Mouse (Mus musculus) E14TG2a.4 (cell line): ENCODE data around the gene Il25.

Experiments used
- H3K27me3 ChIP-seq: 2 replicates; pipeline ENCODE4 v1.6.1; 2014; ENCODE audit warnings: low read length, control low read depth; ENCODE audit not compliant: insufficient read depth
- H3K36me3 ChIP-seq: 2 replicates; pipeline ENCODE4 v1.6.1; 2014; ENCODE audit warnings: low read length, control low read depth; ENCODE audit not compliant: insufficient read depth
- H3K4me1 ChIP-seq: replicated peaks from 2 replicates; pipeline ENCODE4 v1.6.1; 2014; ENCODE audit warnings: low read depth, low read length, control low read depth
- H3K4me3 ChIP-seq: replicated peaks from 2 replicates; pipeline ENCODE4 v1.5.1; 2014; ENCODE audit warnings: mild to moderate bottlenecking, low read length
- H3K9me3 ChIP-seq: 2 replicates; pipeline ENCODE4 v1.6.1; 2014; ENCODE audit warnings: low read length, control low read depth
- CTCF ChIP-seq: conservative IDR thresholded peaks from 2 replicates; pipeline ENCODE4 v1.5.1; 2014; ENCODE audit warnings: low read length
- NANOG ChIP-seq: IDR thresholded peaks from 2 replicates; pipeline ENCODE4 v1.6.1; 2014; ENCODE audit warnings: borderline replicate concordance, low read length, mixed read lengths
- POU5F1 ChIP-seq: IDR thresholded peaks from 2 replicates; pipeline ENCODE4 v1.6.1; 2014; ENCODE audit warnings: low read length, borderline replicate concordance

The Il25 gene

GRCm38 (mm10) chr14:54932645-54933150, at the start of gene Il25:
TSS of gene Il25 (plus strand) at chr14:54932695.
- Histone ChIP-seq H3K4me1 (peaks cover 66% of the 10 kb centered on the region), H3K9me3 (no peaks in the 10 kb centered on the region), H3K27me3 (peaks cover 52% of the 10 kb centered on the region), H3K4me3 (0 out of 2 replicates have a peak within 1 kb of the TSS, but pooled peaks have one; percentile 37), H3K36me3 (no peaks in the 10 kb centered on the region)
- TF ChIP-seq POU5F1 (no peak), NANOG (no peak), CTCF (no peak)

GRCm38 (mm10) chr14:54883154-54884021, 49.1 kb upstream of the Il25 start, which contains the start of the genes Bcl2l2 and Gm20521:
TSS of gene Bcl2l2 (plus strand) at chr14:54883377.
TSS of gene Gm20521 (plus strand) at chr14:54883441.
- Histone ChIP-seq H3K4me1 (peaks cover 44% of the 10 kb centered on the region), H3K27me3 (peaks cover 3% of the 10 kb centered on the region; the same call in 1 of the 2 replicates), H3K4me3 (peak within 1 kb of the TSS; percentile 80), H3K36me3 (peaks cover 18% of the 10 kb centered on the region), H3K9me3 (no peaks in the 10 kb centered on the region)
- no peak for TF ChIP-seq POU5F1
- TF ChIP-seq CTCF: no peak
- no peak for TF ChIP-seq NANOG

GRCm38 (mm10) chr14:54884022-54884712, 48.3 kb upstream of the Il25 start:
- Histone ChIP-seq H3K4me1 (peaks cover 44% of the 10 kb centered on the region), H3K36me3 (peaks cover 18% of the 10 kb centered on the region), H3K27me3 (no peaks in the 10 kb centered on the region), H3K4me3 (peak overlapping the region; percentile 80), H3K9me3 (no peaks in the 10 kb centered on the region)
- TF ChIP-seq NANOG (no peak), POU5F1 (no peak), CTCF (no peak)

GRCm38 (mm10) chr14:54885309-54885708, 47.2 kb upstream of the Il25 start:
- H3K36me3 ChIP-seq: peaks cover 18% of the 10 kb centered on the region
- H3K4me1 ChIP-seq: peaks cover 44% of the 10 kb centered on the region
- no peak for TF ChIP-seq POU5F1
- no peak for TF ChIP-seq CTCF
- no peak for TF ChIP-seq NANOG
- 0 out of 2 replicates have a peak overlapping the region, but pooled peaks have one; percentile 80 for H3K4me3 ChIP-seq
- H3K27me3 ChIP-seq: no peaks in the 10 kb centered on the region
- H3K9me3 ChIP-seq: no peaks in the 10 kb centered on the region

GRCm38 (mm10) chr14:54892200-54892599, 40.3 kb upstream of the Il25 start, which contains the start of gene Pabpn1:
TSS of gene Pabpn1 (plus strand) at chr14:54892500.
- peak within 1 kb of the TSS; percentile 79 for H3K4me3 ChIP-seq
- H3K4me1 ChIP-seq: peaks cover 43% of the 10 kb centered on the region
- TF ChIP-seq CTCF (no peak), NANOG (no peak), POU5F1 (no peak)
- H3K36me3 ChIP-seq: peaks cover 27% of the 10 kb centered on the region
- H3K27me3 ChIP-seq: no peaks in the 10 kb centered on the region
- H3K9me3 ChIP-seq: no peaks in the 10 kb centered on the region

GRCm38 (mm10) chr14:54893651-54894181, 38.8 kb upstream of the Il25 start:
- Histone ChIP-seq H3K4me3 (peak overlapping the region; percentile 95), H3K27me3 (no peaks in the 10 kb centered on the region), H3K36me3 (peaks cover 39% of the 10 kb centered on the region), H3K9me3 (no peaks in the 10 kb centered on the region), H3K4me1 (peaks cover 58% of the 10 kb centered on the region)
- TF ChIP-seq NANOG (no peak), POU5F1 (no peak), CTCF (no peak)

- peak overlapping the region; percentile 95 for H3K4me3 ChIP-seq
- H3K36me3 ChIP-seq: peaks cover 46% of the 10 kb centered on the region
- no peaks in the 10 kb centered on the region for H3K9me3 ChIP-seq
- peaks cover 64% of the 10 kb centered on the region for H3K4me1 ChIP-seq
- TF ChIP-seq CTCF (no peak), POU5F1 (no peak), NANOG (no peak)
- H3K27me3 ChIP-seq: no peaks in the 10 kb centered on the region
Measured at GRCm38 (mm10) chr14:54894296-54895151, 38.0 kb upstream of the Il25 start.
